Mouse (Mus musculus) layer of hippocampus, adult 11-12 months (tissue): ENCODE results near the gene Cdkn2d.
"Not testable (repeated sequence)": the region's sequence is repeated elsewhere in the genome, so short reads cannot be mapped to it uniquely, and the experiment has no call there.

Source experiments
- DNase-seq: peaks from one replicate; pipeline ENCODE4 v3.0.0; 2022; ENCODE audit warnings: low spot score

The Cdkn2d gene

DNA sequence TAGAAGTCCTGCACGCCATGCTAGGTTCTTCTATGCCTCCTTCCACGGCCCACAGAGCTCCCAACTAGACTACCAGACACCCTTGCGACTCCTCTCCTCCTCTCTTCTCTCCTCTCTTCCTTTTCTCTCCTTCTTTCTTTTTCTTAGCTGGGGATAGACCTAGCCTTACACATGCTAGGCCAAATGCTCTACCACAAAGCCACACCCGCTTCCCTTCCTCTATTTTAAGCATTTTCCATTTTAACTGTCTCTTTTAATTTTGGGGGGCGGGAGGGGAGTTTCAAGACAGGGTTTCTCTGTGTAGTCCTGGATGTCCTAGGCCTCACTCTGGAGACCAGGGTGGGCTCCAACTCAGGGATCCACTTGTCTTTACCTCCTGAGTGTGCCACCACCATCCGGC, 27.6 kb upstream of the Cdkn2d start:
- DNase-seq = no peak

DNA sequence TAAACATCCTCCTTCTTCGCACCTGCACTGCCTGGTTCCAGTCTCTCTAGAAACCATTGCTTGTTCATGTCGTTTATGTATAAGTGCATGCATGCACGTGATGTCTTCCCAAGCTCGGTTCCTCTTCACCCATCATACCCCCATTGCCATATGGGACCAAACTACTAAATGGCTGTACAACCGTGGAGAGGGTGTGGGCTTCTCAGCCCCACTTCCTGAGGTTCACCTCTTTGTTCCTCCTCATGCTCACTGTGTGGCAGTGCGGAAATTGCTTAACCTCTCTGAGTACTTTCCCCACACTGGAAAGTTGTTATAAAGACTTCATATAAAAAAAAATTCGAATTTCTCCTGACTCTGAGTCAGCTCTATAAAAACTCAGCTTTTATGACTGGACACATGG, 25.5 kb upstream of the Cdkn2d start:
- no peak for DNase-seq

DNA sequence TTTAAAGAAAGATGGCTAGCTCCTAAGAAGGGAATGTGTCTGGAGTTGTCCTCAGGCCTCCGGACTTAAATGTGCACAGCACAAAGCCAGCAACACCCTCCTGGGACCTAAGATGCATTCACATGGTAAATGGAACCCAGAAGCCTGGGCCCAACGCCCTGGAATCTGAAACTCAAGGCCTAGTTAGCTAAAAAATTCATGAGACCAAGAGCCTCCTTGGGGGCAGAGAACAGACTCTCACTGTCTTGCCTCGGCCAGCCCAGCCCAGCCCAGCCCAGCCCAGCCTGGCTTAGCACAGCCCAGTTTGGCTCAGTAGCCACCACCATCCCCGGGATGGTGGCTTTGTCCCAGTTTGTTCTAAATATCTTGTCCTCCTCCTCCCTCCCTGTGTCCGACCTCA, 24.2 kb upstream of the Cdkn2d start:
- no peak for DNase-seq

DNA sequence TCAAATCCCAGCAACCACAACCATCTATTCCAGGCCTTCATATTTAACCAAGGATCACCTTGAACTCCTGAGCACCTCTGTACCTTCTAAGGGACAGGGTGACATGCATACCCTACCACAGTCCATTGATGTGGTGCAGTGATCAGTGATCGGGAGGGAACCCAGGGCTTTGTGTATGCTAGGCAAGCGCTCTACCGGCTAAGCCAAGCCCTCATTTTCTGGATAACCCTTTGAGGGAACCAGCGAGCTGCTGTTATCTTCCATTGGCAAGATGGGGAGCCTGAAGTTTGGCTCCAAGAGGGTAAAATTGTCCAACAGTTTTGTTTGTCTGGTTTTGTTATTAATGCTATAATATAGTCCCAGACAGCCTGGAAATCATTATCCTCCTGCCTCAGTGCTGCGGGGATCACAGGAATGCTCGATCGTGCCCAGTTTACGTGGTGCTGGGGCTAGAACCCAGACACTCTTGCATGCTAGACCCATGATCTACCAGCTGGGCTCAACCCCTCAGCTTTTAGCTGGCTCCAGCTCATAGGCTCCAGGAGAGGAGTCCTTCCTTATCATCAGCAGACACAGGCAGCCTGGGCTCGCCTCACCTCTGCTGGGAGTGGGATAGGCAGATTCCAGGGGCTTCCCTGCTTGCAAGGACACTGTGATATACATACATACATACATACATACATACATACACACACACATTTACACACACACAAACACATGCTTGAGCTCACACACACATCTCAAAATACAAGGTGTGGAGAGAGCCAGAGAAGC, 23.3 kb upstream of the Cdkn2d start:
- DNase-seq = no peak

DNA sequence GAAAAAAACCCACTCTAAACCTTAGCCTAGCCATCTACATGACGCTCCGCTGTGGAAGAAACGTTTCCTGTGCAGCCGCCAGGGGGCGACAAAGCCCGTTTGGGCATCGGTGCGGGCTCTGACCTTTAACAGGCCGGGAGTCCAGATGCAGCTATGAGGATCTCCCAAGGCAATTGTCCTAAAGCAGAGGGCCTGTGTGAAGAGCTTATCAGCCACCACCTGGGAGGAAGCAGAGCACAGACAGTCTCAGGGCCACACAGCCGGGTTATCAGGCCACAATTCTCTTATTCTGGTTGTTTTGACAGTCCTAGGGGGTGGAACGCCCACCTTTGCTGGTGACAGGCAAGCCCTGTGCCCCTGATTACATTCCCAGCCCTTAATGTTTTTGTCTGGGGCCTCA, 22.2 kb upstream of the Cdkn2d start:
- DNase-seq = peak; percentile 82

DNA sequence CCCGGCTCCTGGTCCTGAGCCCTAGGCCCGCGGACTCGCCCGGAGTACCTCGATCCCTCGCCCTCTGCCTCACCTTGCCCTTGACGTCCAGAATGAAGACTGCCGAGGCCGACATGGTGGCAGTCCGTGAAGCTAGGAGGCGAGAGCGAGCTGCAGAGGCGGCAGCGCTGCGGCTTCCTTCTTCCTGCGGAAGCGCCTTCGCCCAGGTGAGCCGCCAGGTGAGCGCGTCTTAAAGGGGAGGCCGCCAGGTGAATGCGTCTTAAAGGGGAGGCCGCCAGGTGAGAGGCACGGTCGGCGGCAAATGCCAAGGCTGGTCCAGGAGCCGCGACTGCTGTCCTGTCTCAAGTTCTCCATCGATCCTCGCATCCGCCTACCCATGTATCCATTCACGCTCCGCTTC, 20.9 kb upstream of the Cdkn2d start, which contains the start of gene Ap1m2:
Gene Ap1m2, minus strand, starts transcription at position 204 of the 400 bp plus-strand sequence.
- DNase-seq = no peak

DNA sequence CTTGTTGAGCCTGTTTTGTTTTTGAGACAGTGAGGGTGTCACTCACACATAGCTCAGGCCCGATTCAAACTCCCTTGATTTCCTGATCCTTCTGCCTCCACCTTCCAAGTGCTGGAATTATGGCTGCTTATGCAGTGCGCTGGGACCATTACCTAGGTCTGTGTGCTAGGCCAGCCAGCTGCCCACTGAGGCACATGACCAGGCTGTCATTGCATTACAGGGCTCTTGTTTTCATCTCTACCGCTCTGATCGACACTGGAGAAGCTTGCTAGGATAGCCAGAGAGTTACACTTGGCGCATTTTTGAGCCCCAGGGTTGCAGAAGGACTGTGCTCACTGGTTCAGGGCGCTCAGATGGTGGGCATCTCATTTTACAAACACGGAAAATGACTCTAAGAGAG, 20.5 kb upstream of the Cdkn2d start:
- no peak for DNase-seq

DNA sequence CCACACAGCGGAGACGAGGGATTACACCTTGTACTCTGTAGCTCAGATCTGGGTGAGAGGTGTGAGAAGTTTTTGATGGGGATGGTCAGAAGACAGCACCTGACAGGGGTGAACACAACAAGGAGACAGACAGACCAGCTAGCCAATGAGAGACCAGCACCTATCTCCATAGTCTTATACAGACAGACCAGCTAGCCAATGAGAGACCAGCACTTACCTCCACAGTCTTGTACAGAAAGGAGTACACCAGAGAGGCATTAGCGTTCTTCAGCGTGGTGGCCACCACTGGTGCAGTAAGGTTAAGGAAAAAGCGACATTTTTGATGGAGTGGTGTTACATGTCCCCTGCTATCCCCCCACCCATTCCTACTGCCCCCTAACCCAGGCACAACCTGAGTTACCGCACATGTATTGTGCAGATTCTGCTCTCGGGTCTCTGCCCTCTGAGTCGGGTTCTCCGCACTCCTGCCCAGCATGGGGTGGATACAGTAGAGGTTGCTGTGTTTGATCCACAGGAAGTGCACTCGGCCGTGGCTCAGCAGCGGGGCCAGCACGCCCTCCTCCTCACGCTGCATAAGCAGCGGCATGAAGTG, 18.0 kb upstream of the Cdkn2d start:
- no peak for DNase-seq

DNA sequence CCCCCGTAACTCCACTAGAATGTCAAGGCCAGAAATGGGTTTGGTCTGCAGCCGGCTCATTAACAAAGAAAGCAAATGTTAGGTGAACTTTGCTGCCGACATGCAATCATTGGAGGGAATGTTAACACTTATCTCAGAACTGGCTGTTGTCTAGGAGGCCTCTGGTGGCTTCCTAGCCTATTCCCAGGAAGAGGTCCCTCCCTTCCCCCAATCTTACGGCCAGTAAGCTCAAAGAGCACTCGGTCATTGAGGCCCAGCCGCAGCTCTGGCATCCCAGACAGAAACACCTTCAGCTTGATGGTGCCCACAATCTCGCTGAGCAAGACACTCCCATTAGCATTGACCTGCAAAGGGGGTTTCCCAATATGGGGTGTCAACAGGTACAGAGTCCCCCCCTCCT, 13.9 kb upstream of the Cdkn2d start:
- no peak for DNase-seq

DNA sequence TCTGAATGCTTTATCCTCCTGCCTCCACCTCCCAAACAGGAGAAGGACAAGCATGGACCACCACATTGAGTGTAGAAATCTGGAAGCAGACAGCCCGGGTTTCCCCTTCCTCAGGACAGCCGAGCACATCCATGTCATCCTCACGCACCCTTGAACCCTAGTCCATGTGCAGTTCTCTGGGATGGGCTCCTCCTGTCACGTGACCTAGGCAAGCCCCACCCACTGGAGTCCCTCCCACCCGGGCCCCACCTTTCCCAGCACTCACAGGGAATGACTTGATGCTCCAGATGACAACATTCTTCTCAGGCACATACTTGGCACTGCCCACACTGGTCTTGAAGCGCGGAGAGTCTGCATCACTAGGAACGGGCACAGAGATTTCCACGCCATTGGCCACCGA, 7.8 kb upstream of the Cdkn2d start:
- no peak for DNase-seq

DNA sequence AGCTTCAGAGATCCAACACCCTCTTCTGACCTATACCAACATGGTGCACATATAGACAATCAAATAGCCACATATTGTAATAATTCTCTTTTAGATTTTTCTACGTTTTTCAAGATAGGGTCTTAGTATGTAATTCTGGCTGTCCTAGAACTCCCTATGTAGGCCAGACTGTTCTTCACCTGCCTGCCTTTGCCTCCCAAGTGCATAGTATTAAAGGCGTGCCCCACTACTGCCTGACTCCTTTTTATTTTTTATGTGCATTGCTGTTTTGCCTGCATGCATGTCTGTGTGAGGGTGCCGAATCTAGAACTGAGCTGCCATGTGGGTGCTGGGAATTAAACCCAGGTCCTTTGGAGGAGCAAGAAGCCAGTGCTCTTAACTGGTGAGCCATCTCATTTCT, 1.1 kb upstream of the Cdkn2d start:
- DNase-seq = no peak

DNA sequence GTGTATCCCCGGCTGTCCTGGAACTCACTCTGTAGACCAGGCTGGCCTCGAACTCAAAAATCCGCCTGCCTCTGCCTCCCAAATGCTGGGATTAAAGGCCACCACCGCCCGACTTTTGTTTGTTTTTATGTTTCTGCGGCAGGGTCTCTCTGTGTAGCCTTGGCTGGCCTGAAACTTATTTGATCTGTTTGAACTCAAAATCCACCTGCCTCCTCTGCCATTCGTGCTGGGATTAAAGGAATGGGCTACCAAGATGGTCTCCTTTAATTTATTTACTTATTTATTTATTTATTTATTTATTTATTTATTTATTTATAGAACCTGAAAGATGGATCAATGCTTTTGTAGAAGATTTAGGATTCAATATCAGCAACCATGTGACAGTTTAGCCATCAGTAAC, 661 bp upstream of the Cdkn2d start:
- not testable (repeated sequence) for DNase-seq

DNA sequence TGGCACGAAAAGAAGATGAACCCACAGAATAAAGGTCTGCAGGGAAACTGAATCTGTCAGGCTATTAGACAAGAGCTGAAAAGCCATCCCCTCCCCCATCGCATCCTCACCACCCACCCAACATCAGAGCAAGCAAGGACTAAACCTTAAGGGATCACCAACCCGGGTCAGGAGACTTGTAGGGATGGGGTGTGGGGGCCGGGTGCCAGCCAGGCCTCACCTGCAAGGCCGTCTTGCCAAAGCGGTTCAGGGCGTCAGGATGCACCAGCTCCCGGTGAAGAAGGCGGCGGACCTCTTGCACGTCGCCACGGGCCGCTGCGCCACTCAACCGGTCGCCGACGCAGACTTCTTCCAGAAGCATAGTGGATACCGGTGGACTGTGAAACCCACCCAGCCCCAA, 618 bp downstream of the Cdkn2d start:
- peak; percentile 58 for DNase-seq

DNA sequence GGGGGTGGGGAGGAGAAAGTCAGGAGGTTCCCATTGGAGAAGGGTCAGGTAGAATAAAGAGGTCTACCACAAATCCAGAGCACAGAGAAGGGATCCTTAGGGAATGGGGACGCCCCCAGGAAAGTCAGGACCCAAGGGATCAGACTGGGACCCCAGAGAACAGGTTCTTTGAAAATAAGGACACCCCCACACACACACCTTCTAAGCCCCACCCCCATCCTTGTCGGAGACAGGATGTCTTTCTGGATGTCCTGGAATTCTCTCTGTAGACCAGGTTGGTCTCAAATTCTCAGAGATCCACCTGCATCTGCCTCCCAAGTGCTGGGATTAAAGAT, 1.9 kb downstream of the Cdkn2d start:
- no peak for DNase-seq

DNA sequence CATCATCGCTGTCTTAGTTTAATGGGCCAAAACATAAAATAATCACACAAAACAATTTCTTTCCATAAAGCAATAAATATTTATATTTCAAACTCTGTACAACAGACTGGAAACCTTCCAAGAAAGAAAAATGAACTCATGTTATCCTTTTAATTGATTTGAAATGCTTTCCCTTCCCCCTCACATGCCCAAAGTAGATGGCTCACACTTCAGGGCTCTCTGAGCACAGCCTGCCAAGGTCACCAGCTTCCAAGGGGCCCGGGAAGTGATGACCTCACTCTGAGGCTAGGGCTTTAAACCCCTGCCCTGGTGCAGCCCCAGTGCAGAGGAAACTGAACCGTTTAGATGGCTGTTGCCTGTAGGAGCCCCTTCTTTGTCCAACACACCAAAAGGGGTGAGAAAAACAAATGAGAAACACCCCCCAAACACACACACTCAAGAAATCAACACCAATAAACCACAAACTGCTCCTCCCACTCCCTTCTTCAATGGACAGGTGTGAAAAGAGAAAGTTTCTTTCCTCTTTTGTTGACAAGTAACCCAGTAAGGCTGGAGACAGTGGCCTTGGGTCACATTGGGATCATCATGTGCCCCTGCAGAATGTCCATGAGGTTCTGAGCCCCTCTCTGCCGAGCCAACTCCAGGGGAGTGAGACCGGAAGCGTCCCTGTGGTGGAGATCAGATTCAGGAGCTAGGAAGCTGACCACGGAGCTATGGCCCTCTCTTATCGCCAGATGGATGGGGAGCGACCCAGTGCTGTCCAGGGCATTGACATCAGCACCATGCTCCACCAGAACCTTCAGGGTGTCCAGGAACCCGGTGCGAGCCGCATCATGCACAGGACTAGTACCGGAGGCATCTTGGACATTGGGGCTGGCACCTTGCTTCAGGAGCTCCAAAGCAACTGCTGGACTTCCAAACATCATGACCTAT, 2.5 kb downstream of the Cdkn2d start:
- no peak for DNase-seq

DNA sequence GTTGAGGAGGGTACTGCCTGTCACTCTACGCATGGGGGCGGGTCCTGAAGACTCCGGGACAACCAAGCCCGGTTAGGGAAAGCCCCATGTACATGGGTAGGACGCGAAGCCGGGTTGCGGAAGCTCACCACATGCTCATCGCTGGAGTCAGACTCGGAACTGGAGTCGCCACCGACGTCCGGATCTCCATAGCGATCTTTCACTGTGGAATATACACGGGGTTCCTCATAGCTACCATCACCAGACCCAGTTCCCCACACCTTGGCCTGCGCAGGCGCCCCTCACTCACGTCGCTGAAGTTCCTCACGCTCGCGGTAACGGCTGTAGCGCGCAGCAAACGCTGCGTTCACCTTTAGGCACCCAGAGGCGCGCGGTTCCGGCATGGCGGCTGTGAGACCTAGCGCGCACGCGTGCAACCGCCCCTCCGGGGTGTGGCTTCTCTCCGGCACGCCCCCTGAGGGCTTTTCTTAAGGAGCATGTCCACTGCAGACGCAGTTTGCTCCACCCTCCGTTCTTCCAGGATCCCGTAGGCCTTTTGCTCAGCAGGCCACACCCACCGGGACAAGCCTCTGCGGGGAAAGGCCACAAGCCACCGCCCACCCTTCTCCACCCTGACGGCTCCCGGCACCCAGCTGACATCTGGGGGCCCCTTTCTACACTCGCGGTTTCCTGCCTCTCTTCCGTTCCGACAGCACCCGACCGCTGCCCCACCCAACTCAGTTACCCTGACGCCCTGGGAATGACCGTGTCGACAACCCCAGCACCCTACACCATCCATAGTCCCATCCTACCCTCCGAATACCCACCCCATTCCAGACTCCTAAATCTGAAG, 3.4 kb downstream of the Cdkn2d start, which contains the start of gene Kri1:
Gene Kri1, minus strand, starts transcription at position 399 of the 832 bp plus-strand sequence.
- DNase-seq = peak; percentile 97

DNA sequence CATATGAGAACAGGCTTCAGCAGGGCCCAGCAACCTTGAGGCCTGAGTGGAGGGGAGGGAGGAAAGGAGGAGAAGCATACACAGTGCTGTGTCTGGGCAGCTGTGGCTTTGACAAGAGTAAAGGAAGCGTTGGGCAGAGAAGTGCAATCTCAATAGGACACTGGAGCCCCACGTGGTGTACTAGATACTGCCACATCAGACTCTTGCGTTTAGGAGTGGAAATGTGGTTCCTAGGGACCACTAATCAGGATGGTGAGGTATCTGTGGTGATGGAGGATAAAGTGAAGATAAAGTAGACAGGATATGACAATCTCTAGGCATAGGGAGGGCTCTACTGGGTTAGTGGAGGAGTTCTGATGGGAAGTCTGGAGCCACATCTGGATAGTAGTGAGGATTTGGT, 4.5 kb downstream of the Cdkn2d start:
- no peak for DNase-seq

DNA sequence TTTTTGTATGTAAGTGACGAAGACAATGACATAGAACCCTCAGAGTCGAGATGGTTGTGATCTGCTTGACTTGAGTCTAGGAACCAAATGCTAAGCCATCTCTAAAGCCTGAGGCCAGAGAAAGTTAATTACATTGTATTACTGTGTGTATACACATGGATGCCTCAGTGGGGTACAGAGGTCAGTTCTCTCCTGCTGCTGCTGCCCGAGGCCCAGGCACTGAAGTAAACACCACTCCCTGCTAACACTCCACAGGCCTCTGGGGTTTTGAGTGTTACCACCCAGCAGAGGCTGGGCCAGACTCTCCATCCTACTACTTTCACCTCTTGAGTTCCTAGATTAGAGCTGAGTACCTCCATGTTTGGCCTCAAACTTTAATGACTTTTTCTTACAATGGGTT, 7.2 kb downstream of the Cdkn2d start:
- DNase-seq = no peak

DNA sequence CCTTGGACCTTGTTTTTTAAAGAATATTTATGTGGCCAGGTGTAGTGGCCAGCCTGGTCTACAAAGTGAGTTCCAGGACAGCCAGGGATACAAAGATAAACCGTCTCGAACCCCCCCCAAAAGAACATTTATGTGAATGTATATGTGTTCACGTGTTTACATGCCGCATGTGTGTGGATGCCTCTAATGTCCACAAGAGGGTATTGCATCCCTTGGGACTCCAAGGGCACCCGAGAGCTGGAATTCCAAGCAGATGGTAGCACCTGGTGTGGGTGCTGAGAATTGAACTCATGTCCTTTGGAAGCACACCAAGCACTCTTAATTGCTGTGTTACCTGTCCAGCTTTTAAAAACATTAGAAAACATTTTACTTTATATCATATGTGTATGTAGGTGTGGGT, 7.6 kb downstream of the Cdkn2d start:
- no peak for DNase-seq

DNA sequence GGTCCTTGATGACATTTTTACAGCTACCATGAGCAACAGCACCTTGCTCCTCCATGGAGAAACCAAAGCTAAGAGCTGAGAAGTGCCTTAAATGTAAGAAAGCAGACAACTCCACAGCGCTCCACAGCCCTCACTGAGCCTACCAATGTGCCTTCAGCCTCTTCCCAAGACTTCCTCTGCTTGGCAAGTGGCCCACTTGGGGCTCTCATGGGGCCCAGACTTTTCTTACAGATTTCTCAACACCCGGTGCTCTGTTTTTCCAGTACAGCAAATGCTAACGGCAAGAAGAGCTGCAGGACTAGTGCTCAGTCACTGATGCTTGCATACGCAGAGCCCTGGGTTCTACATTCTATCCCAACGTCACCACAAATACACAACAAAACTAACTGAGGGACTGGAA, 13.4 kb downstream of the Cdkn2d start:
- no peak for DNase-seq

DNA sequence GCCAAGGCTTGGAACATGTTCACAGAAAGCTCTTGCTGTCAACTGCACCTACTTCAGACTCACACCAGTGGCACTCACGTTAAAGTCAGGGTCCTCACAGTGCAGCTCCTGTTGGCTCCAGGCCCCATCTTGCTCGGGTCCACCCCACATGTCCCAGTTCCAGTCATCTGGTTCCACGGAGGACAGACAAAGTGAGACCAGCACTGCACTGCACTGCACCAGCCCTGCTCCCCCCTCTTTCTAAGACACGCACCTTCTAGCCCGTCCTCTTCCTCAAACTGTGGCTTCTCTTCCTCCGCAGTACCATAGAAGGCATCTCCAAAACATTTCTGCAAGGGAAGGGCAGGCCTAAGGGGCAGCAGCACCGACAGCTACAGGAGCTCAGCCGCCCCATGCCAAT, 14.9 kb downstream of the Cdkn2d start:
- no peak for DNase-seq

DNA sequence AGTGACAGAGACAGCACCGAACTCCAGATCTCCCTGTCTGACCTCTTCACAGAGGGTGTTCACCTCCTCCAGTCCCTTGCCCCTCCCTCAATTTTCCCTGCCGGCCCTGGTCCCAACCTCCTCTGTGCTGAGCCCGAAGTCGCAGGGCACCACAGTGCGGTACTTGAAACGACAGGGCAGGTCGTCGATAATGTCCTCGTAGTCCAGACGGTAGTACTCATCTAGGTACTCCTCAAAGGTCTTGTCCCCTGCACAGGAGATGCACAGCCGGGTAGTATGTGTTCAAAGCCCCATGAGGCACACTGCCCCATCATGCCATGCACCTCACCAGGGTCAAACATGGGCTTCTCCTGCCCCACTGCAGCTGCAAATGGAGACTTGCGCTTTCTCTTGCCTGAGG, 15.5 kb downstream of the Cdkn2d start:
- no peak for DNase-seq
